13 mouse cellular contexts compared by ENCODE assay signal in the genomic region with DNA sequence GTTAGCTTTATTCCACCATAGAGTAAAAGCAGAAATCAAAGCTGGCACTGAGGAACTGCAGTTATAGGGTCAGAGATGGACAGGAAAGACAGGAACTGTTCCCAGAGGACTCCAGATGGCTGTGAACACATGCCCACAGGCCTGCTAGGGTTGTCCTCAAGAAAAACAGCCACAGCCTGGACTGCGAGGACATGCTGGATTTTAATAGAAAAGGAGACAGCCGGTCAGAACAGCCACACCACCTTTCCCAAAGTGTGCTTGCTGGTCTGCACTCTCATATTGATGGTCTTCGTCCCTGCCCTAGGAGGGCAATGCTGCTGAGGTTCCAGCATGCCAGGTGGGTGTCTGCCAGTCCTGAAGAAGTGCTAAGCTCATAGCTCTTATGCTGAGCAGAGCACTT.
"Had no signal": no experiment of that assay in that cellular context is flagged by ENCODE, and none has a peak within 500 bp of the region (broad histone marks: within the 10 kb centered on the region; RNA-seq: fewer than 3 reads in every experiment).

No protein-coding gene starts in this region.

- H3K36me3 ChIP-seq: limb, embryonic 12.5 days; liver, embryonic 13.5 days; lung, embryonic 15.5 days; midbrain, embryonic 13.5 days; neural tube, embryonic 15.5 days had no signal

- H3K9me3 ChIP-seq: limb, embryonic 12.5 days; liver, embryonic 13.5 days; lung, embryonic 15.5 days; midbrain, embryonic 13.5 days; neural tube, embryonic 15.5 days had no signal

- H3K4me3 ChIP-seq: limb, embryonic 12.5 days; liver, embryonic 13.5 days; lung, embryonic 15.5 days; midbrain, embryonic 13.5 days; neural tube, embryonic 15.5 days had no signal

- H3K27me3 ChIP-seq: limb, embryonic 12.5 days; liver, embryonic 13.5 days; lung, embryonic 15.5 days; midbrain, embryonic 13.5 days; neural tube, embryonic 15.5 days had no signal

- DNase-seq: kidney, postnatal 36 days; layer of hippocampus, adult 9-11 months; liver; liver, embryonic 13.5 days; liver, postnatal 0 days; lung, postnatal 14 days; right cerebral cortex, adult 18-20 months; right cerebral cortex, postnatal 25 days; thymus, postnatal 4 days had no signal

- H3K27ac ChIP-seq: limb, embryonic 12.5 days; liver, embryonic 13.5 days; lung, embryonic 15.5 days; midbrain, embryonic 13.5 days; neural tube, embryonic 15.5 days had no signal
